Mouse (Mus musculus) B cell, adult 62 days (primary cell): Measurements from ENCODE around the gene Lrrtm1. TPM values are rescaled to one million over a fixed set of nuclear protein-coding genes. Genes with fewer than 3 reads are reported as not detected.

Experiments used
- total RNA-seq: library from RNA; stranded (reverse); gene quantifications from 4 replicates; pipeline ENCODE4 v1.2.4, GENCODE M21; 2023

The Lrrtm1 gene
- total RNA-seq, result not detected in 4 replicates

DNA sequence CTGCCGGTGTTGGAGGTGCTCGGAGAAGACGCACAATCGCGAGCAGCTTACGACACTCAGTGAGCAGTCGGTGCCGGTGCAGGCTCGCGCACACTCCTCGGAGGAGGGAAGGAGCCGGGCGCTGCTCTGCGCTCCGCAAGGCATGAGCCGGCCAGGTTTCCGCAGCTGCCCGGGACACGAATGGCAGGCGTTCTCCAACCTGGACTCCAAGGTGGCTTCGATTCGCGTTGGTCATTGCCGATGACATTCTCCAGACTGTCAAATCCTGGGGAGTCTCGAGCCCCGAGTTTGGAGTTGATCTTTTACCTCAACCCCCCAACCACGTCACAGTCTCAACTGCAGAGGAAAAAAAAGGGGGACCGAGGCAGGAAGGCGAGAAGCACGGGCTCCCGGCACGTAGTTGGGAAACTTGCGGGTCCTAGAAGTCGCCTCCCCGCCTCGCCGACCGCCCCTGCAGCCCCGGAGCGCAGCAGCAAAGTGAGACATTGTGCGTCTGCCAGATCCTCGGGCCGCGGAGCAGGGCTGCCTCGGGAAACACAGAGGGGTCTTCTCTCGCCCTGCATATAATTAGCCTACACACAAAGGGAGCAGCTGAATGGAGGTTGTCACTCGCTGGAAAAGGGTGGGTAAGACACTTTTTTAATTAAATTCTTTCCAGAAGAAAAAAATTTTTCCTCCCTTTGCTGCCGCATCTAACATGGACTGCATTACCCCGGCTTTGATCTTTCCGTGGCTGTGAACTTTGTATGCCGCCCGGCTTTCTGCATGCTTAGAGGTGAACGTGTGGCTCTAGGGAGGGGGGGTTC, at the start of gene Lrrtm1:
Gene Lrrtm1 (plus strand): TSS at position 89 of the 806 bp plus-strand sequence.

